Mouse (Mus musculus) left cerebral cortex, adult 6 months (tissue): ENCODE results near the gene Klhl41. TPM values are rescaled to one million over a fixed set of nuclear protein-coding genes. Genes with fewer than 3 reads are reported as not detected.

Source experiments
- long read RNA-seq, 2 experiments: library from polyadenylated mRNA; unstranded; transcript quantifications; one replicate each; pipeline ENCODE4 v2.0.0; 2019 to 2020
- polyA plus RNA-seq: library from polyadenylated mRNA; unstranded; fragments of <200 nt; fragmentation: Nextera tagmentation; gene quantifications from 2 replicates; pipeline ENCODE4 v1.2.3, GENCODE M21; 2021

Gene Klhl41
- 0.09 and 0.29 TPM in 2 replicates for polyA plus RNA-seq
- long read RNA-seq, experiment 1 = 0 reads
- long read RNA-seq, experiment 2, partial matches to known transcripts = 1 of 1 reads
- long read RNA-seq, experiment 2, other reads (novel, unspliced or antisense) = 0 of 1 reads

DNA sequence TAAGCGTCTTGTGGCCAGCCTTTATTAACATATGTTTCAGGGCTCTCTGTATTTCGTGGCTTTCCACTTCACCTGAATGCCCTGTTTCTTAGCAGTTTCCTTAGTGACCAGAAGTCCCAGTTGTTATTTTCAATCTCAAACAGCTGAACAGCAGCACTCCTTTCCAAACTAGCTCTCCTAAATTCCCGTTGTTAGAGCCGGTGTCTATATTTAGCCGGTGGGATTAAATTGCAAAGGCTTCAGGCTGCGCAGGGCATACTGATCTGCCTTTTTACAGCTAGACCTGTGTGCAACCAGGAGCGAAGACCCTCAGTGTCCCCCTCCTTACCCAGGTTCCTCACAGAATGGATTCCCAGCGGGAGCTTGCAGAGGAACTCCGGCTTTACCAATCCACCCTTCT lies at the start of gene Klhl41:
TSS of gene Klhl41 (plus strand) at position 268 of the 400 bp plus-strand sequence.

DNA sequence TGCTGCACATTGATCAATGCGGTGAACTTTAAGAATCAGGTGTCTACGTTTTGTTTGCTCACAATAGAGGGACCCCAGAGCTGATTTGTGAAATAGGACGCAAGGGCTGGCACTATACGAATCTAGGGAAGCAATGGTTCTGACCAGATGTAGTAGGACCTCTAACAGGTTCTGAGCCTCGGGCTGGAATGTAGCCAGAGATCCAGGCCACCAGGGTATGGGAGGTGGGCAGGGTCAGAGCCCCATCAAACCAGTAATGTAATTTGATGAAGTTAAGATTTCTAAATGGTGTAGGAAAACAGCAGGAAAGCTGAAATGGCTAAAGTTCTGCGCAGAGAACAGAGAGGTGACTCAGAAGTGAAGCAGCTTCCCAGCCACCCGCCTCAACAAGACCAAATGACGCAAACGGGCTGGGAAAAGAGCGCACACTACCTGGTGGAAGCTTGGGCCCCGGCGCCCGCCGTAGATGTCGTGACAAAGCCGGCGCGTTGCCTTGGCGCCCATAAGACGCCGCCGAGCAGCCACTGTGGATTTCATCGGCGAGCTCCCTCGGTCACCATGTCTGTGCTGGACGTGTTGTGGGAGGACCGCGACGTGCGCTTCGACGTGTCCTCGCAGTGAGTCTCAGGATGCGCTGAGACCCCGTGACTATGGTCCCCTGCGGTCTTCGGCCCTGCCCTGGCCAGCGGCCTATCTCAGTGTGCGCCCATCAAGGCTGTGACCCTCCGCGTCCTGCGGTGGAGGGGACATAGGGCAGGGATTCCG lies 23.0 kb upstream of the Klhl41 start, which contains the start of gene Bbs5:
TSS of gene Bbs5 (plus strand) at position 446 of the 765 bp plus-strand sequence.

GRCm38 (mm10) chr2:69712981-69713625 lies 43.2 kb downstream of the Klhl41 start, which contains the start of gene Fastkd1:
Fastkd1 (minus strand) TSS chr2:69713516.

GRCm38 (mm10) chr2:69722273-69722649 lies 52.3 kb downstream of the Klhl41 start, which contains the start of gene Ppig:
Ppig (plus strand) TSS chr2:69722545.

Other genes starting within 250 kb of the Klhl41 start
- 0.05 TPM in 1 of 2 replicates, not detected in the other for gene Lrp2, start 84.1 kb upstream of the Klhl41 start, polyA plus RNA-seq
- gene Bbs5, start 22.9 kb upstream of the Klhl41 start, polyA plus RNA-seq = 14.8 and 16.1 TPM in 2 replicates
- 3.7 TPM in 2 replicates for gene Fastkd1, start 43.4 kb downstream of the Klhl41 start, polyA plus RNA-seq
- 65.9 and 74.6 TPM in 2 replicates for gene Ppig, start 52.4 kb downstream of the Klhl41 start, polyA plus RNA-seq
- 1.6 and 1.9 TPM in 2 replicates for gene Ccdc173, start 119.5 kb downstream of the Klhl41 start, polyA plus RNA-seq
- gene Phospho2, start 119.5 kb downstream of the Klhl41 start, polyA plus RNA-seq = 21.7 and 24.8 TPM in 2 replicates
- gene Klhl23, start 151.8 kb downstream of the Klhl41 start, polyA plus RNA-seq = 22.3 and 26.7 TPM in 2 replicates
- gene Ssb, start 191.4 kb downstream of the Klhl41 start, polyA plus RNA-seq = 150 and 199 TPM in 2 replicates
- 25.2 and 26.4 TPM in 2 replicates for gene Mettl5, start 215.5 kb downstream of the Klhl41 start, polyA plus RNA-seq
- gene Ubr3, start 227.1 kb downstream of the Klhl41 start, polyA plus RNA-seq = 6.2 and 9.4 TPM in 2 replicates